Mouse (Mus musculus) hindbrain, embryonic 11.5 days (tissue): ENCODE results near the gene Spred2. TPM values are rescaled to one million over a fixed set of nuclear protein-coding genes. Genes with fewer than 3 reads are reported as not detected.

Experiments
- ATAC-seq: fragments of 200-750 bp; cut with Nextera tagmentation; 2 replicates; pipeline ENCODE4 v1.8.0; 2017; ENCODE audit warnings: mild to moderate bottlenecking, moderate TSS enrichment, moderate library complexity; ENCODE audit not compliant: low FRiP score
- DNase-seq: peaks from one replicate; pipeline ENCODE4 v3.0.0-alpha.2; 2015; ENCODE audit warnings: low spot score
- H3K27ac ChIP-seq: fragments of 300-500 bp; sonication (generic); 2 replicates; pipeline ENCODE4 v1.5.1; 2014; ENCODE audit warnings: mild to moderate bottlenecking, low read depth, low read length
- H3K27me3 ChIP-seq: fragments of 300-500 bp; sonication (generic); 2 replicates; pipeline ENCODE4 v1.6.1; 2014; ENCODE audit warnings: mild to moderate bottlenecking, low read length, moderate library complexity, mixed read lengths; ENCODE audit not compliant: control insufficient read depth, insufficient read depth
- H3K36me3 ChIP-seq: fragments of 300-500 bp; sonication (generic); 2 replicates; pipeline ENCODE4 v1.6.1; 2014; ENCODE audit warnings: mild to moderate bottlenecking, low read length, moderate library complexity, mixed read lengths; ENCODE audit not compliant: control insufficient read depth, insufficient read depth
- H3K4me1 ChIP-seq: fragments of 300-500 bp; sonication (generic); replicated peaks from 2 replicates; pipeline ENCODE4 v1.6.1; 2014; ENCODE audit warnings: low read length, mixed read lengths; ENCODE audit not compliant: control insufficient read depth, insufficient read depth
- H3K4me2 ChIP-seq: fragments of 300-500 bp; sonication (generic); replicated peaks from 2 replicates; pipeline ENCODE4 v1.6.1; 2014; ENCODE audit warnings: mild to moderate bottlenecking, low read depth, low read length
- H3K4me3 ChIP-seq: fragments of 300-500 bp; sonication (generic); 2 replicates; pipeline ENCODE4 v1.5.1; 2014; ENCODE audit warnings: low read depth, low read length
- H3K9ac ChIP-seq: fragments of 300-500 bp; sonication (generic); 2 replicates; pipeline ENCODE4 v1.6.1; 2014; ENCODE audit warnings: low read depth, low read length
- H3K9me3 ChIP-seq: fragments of 300-500 bp; sonication (generic); 2 replicates; pipeline ENCODE4 v1.6.1; 2016; ENCODE audit warnings: low read length; ENCODE audit not compliant: control insufficient read depth
- WGBS: fragments of 180-500 bp; shearing (Covaris S2); extraction: QIAGEN DNeasy Blood & Tissue Kit; methylation state at CpG from one replicate; pipeline ENCODE4 v1.1.7; 2014; 5-methylcytosine and 5-hydroxymethylcytosine counted together
- polyA plus RNA-seq: library from polyadenylated mRNA; unstranded; fragments of >200 nt; fragmentation: Nextera tagmentation; extraction: Ambion mirVana; gene quantifications from 2 replicates; pipeline ENCODE4 v1.2.1, GENCODE M21; 2014

Gene Spred2
- polyA plus RNA-seq, 1 experiment from 2014 or later, result 6.2 TPM

- ATAC-seq, result no peak
- 87% methylated on average over 2 of the region's 2 CpGs for WGBS
These were observed 53.5 kb downstream of the Spred2 start for GRCm38 (mm10) chr11:19977687-19978086.

GRCm38 (mm10) chr11:19979338-19979737 is 55.2 kb downstream of the Spred2 start:
- ATAC-seq (no peak), DNase-seq (no peak)
- no peak overlapping the region for H3K4me3 ChIP-seq
- H3K4me2 ChIP-seq, result no peak overlapping the region
- H3K4me1 ChIP-seq, result no peaks in the 10 kb centered on the region; the same call in 1 of the 2 replicates
- H3K27ac ChIP-seq, result no peak overlapping the region
- no peaks in the 10 kb centered on the region for H3K27me3 ChIP-seq
- no peaks in the 10 kb centered on the region for H3K9me3 ChIP-seq
- H3K9ac ChIP-seq, result no peak overlapping the region
- WGBS, result 87% methylated on average over 14 of the region's 14 CpGs
- H3K36me3 ChIP-seq, result no peaks in the 10 kb centered on the region

More at GRCm38 (mm10) chr11:19977687-19978086, 53.5 kb downstream of the Spred2 start:
- Histone ChIP-seq H3K9me3 (no peaks in the 10 kb centered on the region), H3K36me3 (no peaks in the 10 kb centered on the region), H3K4me2 (no peak overlapping the region), H3K9ac (no peak overlapping the region), H3K4me3 (no peak overlapping the region), H3K27me3 (no peaks in the 10 kb centered on the region), H3K27ac (no peak overlapping the region), H3K4me1 (no peaks in the 10 kb centered on the region)
- DNase-seq, result no peak

GRCm38 (mm10) chr11:19982113-19982512 is 57.9 kb downstream of the Spred2 start:
- H3K9me3 ChIP-seq, result no peaks in the 10 kb centered on the region
- no peak overlapping the region for H3K4me3 ChIP-seq
- H3K36me3 ChIP-seq, result no peaks in the 10 kb centered on the region
- H3K9ac ChIP-seq, result no peak overlapping the region
- no peaks in the 10 kb centered on the region for H3K27me3 ChIP-seq
- peaks cover 4% of the 10 kb centered on the region; the same call in 1 of the 2 replicates for H3K4me1 ChIP-seq
- H3K4me2 ChIP-seq, result no peak overlapping the region
- no peak overlapping the region for H3K27ac ChIP-seq
- DNase-seq (no peak), ATAC-seq (no peak)
- 76% methylated on average over 6 of the region's 6 CpGs for WGBS

GRCm38 (mm10) chr11:19982779-19983178 is 58.6 kb downstream of the Spred2 start:
- Histone ChIP-seq H3K4me3 (no peak overlapping the region), H3K4me1 (peaks cover 4% of the 10 kb centered on the region), H3K36me3 (no peaks in the 10 kb centered on the region), H3K27ac (no peak overlapping the region), H3K4me2 (no peak overlapping the region), H3K27me3 (no peaks in the 10 kb centered on the region), H3K9ac (no peak overlapping the region), H3K9me3 (no peaks in the 10 kb centered on the region)
- DNase-seq (no peak), ATAC-seq (no peak)
- WGBS, result 80% methylated on average over 6 of the region's 6 CpGs

GRCm38 (mm10) chr11:19983298-19983697 is 59.1 kb downstream of the Spred2 start:
- WGBS, result 29% methylated on average over 4 of the region's 4 CpGs
- Histone ChIP-seq H3K27ac (no peak overlapping the region), H3K27me3 (no peaks in the 10 kb centered on the region), H3K9ac (no peak overlapping the region), H3K9me3 (no peaks in the 10 kb centered on the region), H3K4me2 (no peak overlapping the region), H3K4me1 (peaks cover 4% of the 10 kb centered on the region), H3K36me3 (no peaks in the 10 kb centered on the region), H3K4me3 (no peak overlapping the region)
- ATAC-seq (no peak), DNase-seq (no peak)

- no peaks in the 10 kb centered on the region for H3K36me3 ChIP-seq
- H3K27me3 ChIP-seq, result no peaks in the 10 kb centered on the region
- no peak overlapping the region for H3K4me2 ChIP-seq
- DNase-seq, result no peak
- H3K4me1 ChIP-seq, result peaks cover 4% of the 10 kb centered on the region
- H3K27ac ChIP-seq, result no peak overlapping the region
- ATAC-seq, result no peak
- no peak overlapping the region for H3K4me3 ChIP-seq
- 86% methylated on average over 9 of the region's 9 CpGs for WGBS
- no peaks in the 10 kb centered on the region for H3K9me3 ChIP-seq
- H3K9ac ChIP-seq, result no peak overlapping the region
These were observed 59.9 kb downstream of the Spred2 start for GRCm38 (mm10) chr11:19984029-19984428.

GRCm38 (mm10) chr11:19985283-19985854 is 61.2 kb downstream of the Spred2 start:
- Histone ChIP-seq H3K4me1 (peaks cover 4% of the 10 kb centered on the region), H3K36me3 (no peaks in the 10 kb centered on the region), H3K9me3 (no peaks in the 10 kb centered on the region), H3K9ac (no peak overlapping the region), H3K27ac (no peak overlapping the region), H3K4me3 (no peak overlapping the region), H3K27me3 (no peaks in the 10 kb centered on the region), H3K4me2 (no peak overlapping the region)
- ATAC-seq, result no peak
- DNase-seq, result no peak
- 71% methylated on average over 5 of the region's 5 CpGs for WGBS

- Histone ChIP-seq H3K36me3 (no peaks in the 10 kb centered on the region), H3K27me3 (no peaks in the 10 kb centered on the region), H3K27ac (no peak overlapping the region), H3K9ac (no peak overlapping the region), H3K4me1 (peaks cover 4% of the 10 kb centered on the region), H3K4me2 (no peak overlapping the region), H3K9me3 (no peaks in the 10 kb centered on the region), H3K4me3 (no peak overlapping the region)
- ATAC-seq, result no peak
- WGBS, result 24% methylated on average over 1 of the region's 1 CpGs
- DNase-seq, result no peak
These were observed 62.3 kb downstream of the Spred2 start for GRCm38 (mm10) chr11:19986443-19986861.

- no peak overlapping the region for H3K4me3 ChIP-seq
These were observed 62.9 kb downstream of the Spred2 start for GRCm38 (mm10) chr11:19986871-19987755.

More at GRCm38 (mm10) chr11:19986871-19987755, 62.9 kb downstream of the Spred2 start:
- Histone ChIP-seq H3K4me1 (peaks cover 4% of the 10 kb centered on the region), H3K36me3 (no peaks in the 10 kb centered on the region), H3K9me3 (no peaks in the 10 kb centered on the region), H3K27me3 (no peaks in the 10 kb centered on the region), H3K27ac (no peak overlapping the region), H3K9ac (no peak overlapping the region), H3K4me2 (no peak overlapping the region)
- WGBS, result 25% methylated on average over 17 of the region's 17 CpGs
- ATAC-seq (no peak), DNase-seq (no peak)
